Mouse (Mus musculus) Patski (cell line): ENCODE data around the gene Cers3. TPM values are rescaled to one million over a fixed set of nuclear protein-coding genes. Genes with fewer than 3 reads are reported as not detected.

Experiments
- ATAC-seq: fragments of 100-300 bp; one replicate; pipeline ENCODE4 v1.8.0; 2021
- CTCF ChIA-PET: fragments of 350-600 bp; sonication (Branson Sonifier 250); formaldehyde crosslinking; loops from one replicate; lab custom pipeline; 2022; ENCODE audit warnings: inconsistent platforms; lab: Charles Lee
- POLR2A ChIA-PET: fragments of 350-600 bp; sonication (Branson Sonifier 250); formaldehyde crosslinking; loops from one replicate; lab custom pipeline; 2022; ENCODE audit warnings: antibody characterized with exemption, inconsistent platforms; lab: Charles Lee
- DNase-seq: peaks from one replicate; pipeline ENCODE4 v3.0.0-alpha.2; 2011; ENCODE audit warnings: low read depth, low spot score
- H3K27me3 ChIP-seq: fragments of 371-371 bp; one replicate; pipeline ENCODE4 v1.5.1; 2021
- CTCF ChIP-seq: fragments of 100-300 bp; IDR thresholded peaks from one replicate; pipeline ENCODE4 v1.5.1; 2021
- in situ Hi-C: fragments of 300-500 bp; cut with MboI; formaldehyde crosslinking; loops from 3 replicates; pipeline ENCODE4 v1.11.1; 2018; ENCODE audit warnings: low pct_unique_long_range_greater_than_20kb, mixed read lengths
- polyA plus RNA-seq: library from polyadenylated mRNA; unstranded; gene quantifications from one replicate; pipeline ENCODE4 v1.2.3, GENCODE M21; 2021

Cers3 gene
- polyA plus RNA-seq, 1 experiment from 2014 or later = 0.10 TPM

DNA sequence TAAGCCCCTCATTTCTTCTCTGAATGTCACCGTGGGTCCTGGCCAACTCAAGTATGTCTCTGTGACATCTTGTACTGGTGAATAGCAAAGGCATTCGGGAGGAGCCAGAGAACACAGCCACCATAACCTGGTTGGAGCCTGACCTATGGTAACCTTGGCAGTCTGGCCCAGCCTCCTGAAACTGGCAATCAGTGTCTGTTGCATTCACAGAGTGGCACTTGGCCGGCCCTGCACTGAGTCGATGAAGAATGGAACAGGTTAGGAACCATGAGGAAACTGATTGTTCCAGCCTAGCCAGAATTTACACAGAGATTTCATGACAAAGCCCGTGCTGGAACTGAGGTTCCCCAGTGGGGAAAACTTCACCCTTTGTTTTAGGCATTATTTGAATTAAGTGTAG lies 57.5 kb downstream of the Cers3 start:
- POLR2A ChIA-PET = no interaction called here
- ATAC-seq (no peak), DNase-seq (no peak)
- CTCF ChIA-PET = no interaction called here
- no peak for TF ChIP-seq CTCF
- in situ Hi-C loops = no loop called here
- H3K27me3 ChIP-seq = no peaks in the 10 kb centered on the region

DNA sequence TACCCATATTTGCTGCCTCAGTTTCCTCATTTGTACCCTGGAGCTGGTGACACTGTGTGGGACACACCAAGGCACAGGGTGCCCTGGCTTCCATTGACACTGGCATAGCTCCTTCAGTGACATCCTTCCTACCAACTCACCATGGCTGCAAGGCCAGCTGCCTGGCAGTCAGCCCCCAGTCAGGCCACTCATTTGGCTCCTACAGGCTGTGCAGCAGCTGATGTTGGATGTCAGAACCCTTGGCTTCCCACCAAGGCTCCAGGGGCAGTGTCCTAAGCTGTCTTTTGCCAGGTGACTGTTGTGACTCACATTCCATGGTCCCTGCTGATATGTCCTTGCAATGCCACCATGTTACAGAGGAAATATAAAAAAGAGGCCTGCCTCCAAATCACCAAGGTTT lies 58.5 kb downstream of the Cers3 start:
- no peaks in the 10 kb centered on the region for H3K27me3 ChIP-seq
- in situ Hi-C loops = no loop called here
- ATAC-seq (no peak), DNase-seq (no peak)
- ChIA-PET CTCF (no interaction called here), POLR2A (no interaction called here)
- TF ChIP-seq CTCF = no peak

DNA sequence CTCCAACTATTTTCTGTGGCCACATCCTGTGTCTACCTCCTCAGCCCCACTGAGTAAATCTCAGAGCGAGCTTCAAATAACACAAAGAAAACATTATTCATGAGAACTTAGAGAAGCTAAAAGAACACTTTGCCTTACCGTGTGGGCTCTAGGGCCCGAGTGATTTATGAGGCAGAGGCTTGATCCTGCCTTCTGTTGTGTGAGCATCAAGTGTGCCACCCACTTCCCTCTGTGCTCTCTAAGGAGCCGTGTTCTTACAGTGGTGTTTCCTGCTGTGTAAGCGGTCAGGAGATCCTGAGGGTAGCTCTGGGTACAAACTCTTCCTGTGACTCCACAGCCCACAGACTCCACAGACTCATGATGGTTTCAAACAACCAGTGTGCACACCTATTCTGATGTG lies 60.5 kb downstream of the Cers3 start:
- ChIA-PET CTCF (no interaction called here), POLR2A (no interaction called here)
- H3K27me3 ChIP-seq = no peaks in the 10 kb centered on the region
- in situ Hi-C loops = no loop called here
- ATAC-seq = no peak
- DNase-seq = no peak
- TF ChIP-seq CTCF = no peak

DNA sequence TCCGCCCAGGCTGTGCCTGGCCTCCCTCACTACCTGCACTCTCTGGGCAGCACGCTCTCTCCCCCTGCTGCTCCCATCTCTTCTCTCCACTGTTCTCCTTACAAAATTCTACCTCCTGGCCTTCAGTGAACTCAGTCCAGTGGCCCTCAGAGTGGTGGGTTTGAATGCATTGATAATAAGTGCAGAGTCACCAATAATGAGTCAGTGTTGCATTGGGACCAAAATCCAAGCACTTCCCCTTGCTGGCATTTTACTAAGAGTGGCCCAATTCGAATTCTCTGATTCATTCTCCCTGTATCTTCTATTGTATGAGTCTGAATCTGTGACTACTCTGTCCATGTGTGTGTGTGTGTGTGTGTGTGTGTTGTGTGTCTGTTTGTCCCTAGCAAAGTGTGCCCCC lies 63.5 kb downstream of the Cers3 start:
- ChIA-PET CTCF (no interaction called here), POLR2A (no interaction called here)
- ATAC-seq = no peak
- DNase-seq = no peak
- in situ Hi-C loops = no loop called here
- TF ChIP-seq CTCF = no peak
- no peaks in the 10 kb centered on the region for H3K27me3 ChIP-seq

DNA sequence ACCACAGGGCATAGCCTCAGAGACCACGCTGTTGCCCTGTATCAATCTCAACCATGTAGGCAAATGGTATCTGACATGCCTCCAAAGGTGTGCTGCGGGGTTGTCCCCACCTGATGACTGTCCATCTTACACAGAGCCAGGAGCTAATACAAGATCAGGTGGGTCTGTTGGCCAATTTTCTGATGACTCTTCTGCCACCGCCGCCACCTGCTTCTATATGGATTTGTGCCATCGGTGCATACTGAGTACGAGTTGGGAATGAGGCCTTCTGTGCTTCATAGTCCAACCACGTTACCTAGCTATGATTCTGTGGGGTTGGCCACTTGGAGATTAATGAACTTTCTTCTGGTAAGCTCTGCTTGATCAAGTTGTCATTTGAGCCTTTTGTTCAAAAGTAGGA lies 67.1 kb downstream of the Cers3 start:
- in situ Hi-C loops = no loop called here
- no peak for TF ChIP-seq CTCF
- no peak for DNase-seq
- no peak for ATAC-seq
- H3K27me3 ChIP-seq = no peaks in the 10 kb centered on the region
- ChIA-PET POLR2A (no interaction called here), CTCF (interaction anchor here (1.0 kb wide), 1 partner anchor 389 kb away, joined by 3 read pairs; no protein-coding TSS in a partner anchor)

DNA sequence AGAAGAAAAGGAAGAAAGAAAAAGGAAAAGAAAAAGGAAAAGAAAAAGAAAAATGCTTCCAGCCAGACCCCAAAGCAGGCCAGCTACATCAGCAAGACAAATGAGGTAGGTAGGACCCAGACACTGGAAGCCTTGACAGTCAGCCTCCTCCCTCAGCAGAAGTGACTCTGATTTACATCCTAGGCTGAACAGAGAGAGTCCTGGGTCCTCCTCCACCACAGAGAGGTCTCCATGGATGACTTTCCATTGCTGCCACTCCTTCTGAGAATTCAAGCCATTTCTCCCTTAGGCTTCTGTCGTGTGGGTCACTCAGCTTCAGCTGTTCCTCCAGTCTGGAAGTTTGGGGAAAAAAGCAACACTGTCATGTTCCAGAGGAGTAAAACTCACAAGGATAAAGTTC lies 68.0 kb downstream of the Cers3 start:
- no peaks in the 10 kb centered on the region for H3K27me3 ChIP-seq
- no peak for DNase-seq
- ChIA-PET CTCF (no interaction called here), POLR2A (no interaction called here)
- TF ChIP-seq CTCF = no peak
- ATAC-seq = no peak
- in situ Hi-C loops = no loop called here

DNA sequence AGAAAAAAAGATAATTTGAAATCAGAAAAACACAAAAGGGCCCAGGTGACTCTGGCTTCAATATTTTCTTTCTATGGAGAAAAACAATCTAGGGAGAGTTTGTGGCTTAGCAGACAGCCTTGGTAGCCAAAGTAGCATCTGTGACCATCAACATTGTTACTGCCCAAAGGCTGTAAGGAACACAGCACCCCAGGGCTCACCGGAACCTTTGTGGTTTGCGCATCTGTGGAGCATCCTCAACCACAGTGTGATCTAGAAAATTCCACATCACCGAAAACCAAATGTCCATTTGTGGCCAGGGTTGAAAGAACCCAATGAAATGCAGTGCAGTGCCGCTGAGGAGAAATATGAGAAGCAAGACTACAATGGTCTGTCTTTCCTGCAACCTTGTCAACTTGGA lies 69.0 kb downstream of the Cers3 start:
- in situ Hi-C loops = no loop called here
- ChIA-PET CTCF (no interaction called here), POLR2A (interaction anchor here (1.1 kb wide), 1 partner anchor 49 kb away, joined by 3 read pairs; no protein-coding TSS in a partner anchor)
- ATAC-seq (peak; percentile 31), DNase-seq (no peak)
- H3K27me3 ChIP-seq = no peaks in the 10 kb centered on the region
- no peak for TF ChIP-seq CTCF

DNA sequence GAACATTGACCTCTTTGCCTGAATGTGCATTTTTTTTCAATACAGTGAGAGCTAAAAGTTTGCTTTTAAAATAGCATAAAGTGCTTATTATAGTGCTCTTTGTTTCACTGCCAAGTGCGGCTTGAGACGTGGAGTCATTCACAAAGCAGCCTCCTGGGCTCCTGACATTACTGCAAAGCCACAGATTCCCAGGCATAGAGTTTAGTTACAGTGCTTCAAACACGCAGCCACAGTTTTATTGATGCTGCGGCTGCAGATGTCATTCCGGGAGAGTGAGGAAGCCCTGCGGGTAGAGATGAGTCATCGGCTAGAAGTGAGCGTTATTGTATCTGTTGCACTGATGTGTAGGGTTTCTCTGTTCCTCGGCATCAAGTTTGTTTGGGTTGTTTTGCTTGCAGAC lies 69.4 kb downstream of the Cers3 start:
- ChIA-PET POLR2A (interaction anchor here (1.1 kb wide), 1 partner anchor 49 kb away, joined by 3 read pairs; no protein-coding TSS in a partner anchor), CTCF (no interaction called here)
- in situ Hi-C loops = no loop called here

DNA sequence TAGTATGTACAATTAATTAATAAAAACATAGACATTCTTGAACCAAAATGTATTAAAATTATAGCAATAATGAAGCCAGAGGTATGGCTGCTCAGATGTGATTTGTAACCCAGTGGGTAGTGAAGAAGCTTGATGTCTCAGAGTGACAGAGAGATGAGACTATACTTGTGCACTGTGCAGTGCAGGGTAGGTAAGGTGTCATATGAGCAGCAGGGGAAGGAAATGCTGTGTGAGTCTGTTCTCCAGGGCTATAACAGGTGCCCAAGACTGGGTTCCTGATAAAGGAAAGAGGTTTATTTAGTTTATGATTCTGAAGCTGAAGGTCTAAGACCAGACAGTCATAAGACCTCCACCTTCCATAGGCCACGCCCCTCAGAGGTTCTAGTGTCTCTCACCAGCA lies 69.9 kb downstream of the Cers3 start:
- ATAC-seq = no peak
- TF ChIP-seq CTCF = no peak
- no peak for DNase-seq
- no peaks in the 10 kb centered on the region for H3K27me3 ChIP-seq
- in situ Hi-C loops = no loop called here
- POLR2A ChIA-PET = interaction anchor here (0.6 to 1.1 kb wide), 2 partner anchors 49 to 297 kb away, joined by 3 read pairs; no protein-coding TSS in a partner anchor
- CTCF ChIA-PET = no interaction called here

More for the DNA sequence above, 69.4 kb downstream of the Cers3 start:
- peak; percentile 83 for DNase-seq
- peak; percentile 96 for ATAC-seq
- no peaks in the 10 kb centered on the region for H3K27me3 ChIP-seq
- TF ChIP-seq CTCF = no peak

DNA sequence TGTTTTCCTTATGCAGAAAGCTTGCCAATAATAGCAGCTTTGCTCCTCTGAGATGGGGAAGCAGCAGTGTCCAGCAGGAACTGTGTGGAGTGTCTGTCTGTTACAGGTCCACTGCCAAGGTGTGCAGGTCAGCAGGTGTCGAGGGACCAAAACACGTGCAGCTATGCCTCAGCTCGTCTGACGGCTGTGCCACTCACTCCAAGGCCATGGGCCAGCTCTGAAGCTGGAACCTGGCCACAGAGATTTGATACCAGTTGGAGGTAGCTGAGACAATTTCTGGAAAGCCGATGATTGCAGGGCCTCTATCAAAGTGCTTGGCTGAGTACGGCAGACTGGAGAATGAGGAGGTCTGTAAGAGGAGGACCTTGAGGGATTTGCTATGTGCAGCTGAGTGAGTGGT lies 72.2 kb downstream of the Cers3 start:
- in situ Hi-C loops = no loop called here
- CTCF ChIA-PET = interaction anchor here (1.2 to 1.7 kb wide), 2 partner anchors 13 to 24 kb away, joined by 3 to 4 read pairs; partner anchors contain the start of gene Adamts17
- DNase-seq (no peak), ATAC-seq (no peak)
- no peak for TF ChIP-seq CTCF
- POLR2A ChIA-PET = no interaction called here
- H3K27me3 ChIP-seq = no peaks in the 10 kb centered on the region

DNA sequence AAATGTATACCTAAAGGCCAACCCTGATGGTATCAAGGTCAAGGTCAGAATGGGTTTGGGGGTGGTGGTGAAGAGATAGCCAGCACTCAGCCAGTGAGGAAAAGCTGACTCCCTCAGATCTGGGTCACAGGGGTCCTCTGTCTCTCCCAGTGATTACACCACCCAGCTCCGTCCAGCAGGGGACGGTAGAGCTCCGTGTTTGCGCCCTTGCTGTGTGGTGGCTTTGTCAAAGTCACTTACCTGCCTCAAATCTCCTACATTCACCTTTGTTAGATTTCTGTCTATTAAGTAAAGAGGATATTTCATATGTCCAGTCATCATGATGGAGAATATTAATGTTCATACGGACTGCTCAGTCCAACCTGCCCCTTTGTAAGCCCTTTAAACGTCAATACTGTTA lies 76.7 kb downstream of the Cers3 start:
- DNase-seq (no peak), ATAC-seq (no peak)
- CTCF ChIA-PET = interaction anchor here (1.5 kb wide), 1 partner anchor 379 kb away, joined by 5 read pairs; no protein-coding TSS in a partner anchor
- TF ChIP-seq CTCF = peak; percentile 81
- in situ Hi-C loops = no loop called here
- POLR2A ChIA-PET = no interaction called here
- H3K27me3 ChIP-seq = no peaks in the 10 kb centered on the region

DNA sequence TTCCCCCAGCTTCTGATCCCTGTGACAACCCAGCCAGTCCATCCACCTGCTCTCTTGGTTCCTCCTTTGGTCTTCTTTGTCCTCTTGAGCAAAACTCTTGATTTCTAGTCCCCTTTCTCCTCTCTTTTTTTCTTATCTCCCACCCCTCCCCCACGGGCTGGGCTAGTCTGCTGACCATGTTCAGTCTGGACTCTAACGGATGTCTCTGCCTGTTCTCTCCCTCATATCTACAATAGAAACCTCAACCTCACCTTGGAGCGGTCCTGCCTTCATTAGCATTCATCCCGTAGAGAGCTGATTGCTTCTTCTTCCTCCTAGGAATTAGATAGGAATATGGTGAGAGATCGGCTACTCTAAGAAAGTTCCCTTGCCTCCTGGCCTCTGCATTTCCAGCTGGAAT lies 87.5 kb downstream of the Cers3 start:
- POLR2A ChIA-PET = interaction anchor here (0.7 kb wide), 1 partner anchor 338 kb away, joined by 3 read pairs; no protein-coding TSS in a partner anchor
- in situ Hi-C loops = loop anchor here (10.0 to 25.0 kb wide), 2 partner anchors 419 to 804 kb away; no protein-coding TSS in a partner anchor
- peaks cover 4% of the 10 kb centered on the region for H3K27me3 ChIP-seq
- DNase-seq (no peak), ATAC-seq (no peak)
- CTCF ChIA-PET = interaction anchor here (1.0 kb wide), 1 partner anchor 120 kb away, joined by 3 read pairs; no protein-coding TSS in a partner anchor
- no peak for TF ChIP-seq CTCF
